Mouse (Mus musculus) kidney, adult 2 months (tissue): ENCODE measurements at regions not wholly inside any gene's neighbourhood (a gene's known extent, or its start where the extent isn't known, plus 50 kb on each side); places are given as distances from the start of the nearest gene placed in this dataset.

ENCODE experiments used
- CTCF ChIP-seq: fragments of 200-500 bp; conservative IDR thresholded peaks from 2 replicates; pipeline ENCODE4 v1.5.1; 2011; ENCODE audit warnings: low read depth, mild to moderate bottlenecking, control low read depth, low read length, moderate library complexity, mixed read lengths; ENCODE audit not compliant: insufficient read depth, insufficient read length
- POLR2A ChIP-seq: fragments of 200-500 bp; IDR thresholded peaks from one replicate; pipeline ENCODE4 v1.6.1; 2011; ENCODE audit warnings: low read depth, low read length, control low read depth

DNA sequence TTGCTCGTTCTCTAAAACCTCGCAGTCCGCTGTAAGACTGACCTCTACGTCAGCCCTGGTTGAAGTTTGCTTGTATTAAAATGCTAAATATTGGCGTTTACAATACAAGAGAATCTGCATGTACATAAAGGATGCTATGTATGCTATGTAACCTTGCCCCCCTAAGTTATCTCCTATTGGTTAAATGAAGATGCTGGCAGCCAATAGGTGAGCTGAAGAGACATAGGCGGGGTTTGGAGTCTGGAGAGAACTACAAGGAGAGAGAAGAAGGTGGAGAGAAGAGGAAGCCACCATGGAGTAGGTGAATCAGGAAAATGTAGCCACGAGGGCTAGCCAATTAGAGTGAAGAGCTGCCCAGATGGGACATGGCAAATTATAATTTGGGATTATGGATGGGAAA is 214.0 kb upstream of the Amigo2 start:
- TF ChIP-seq CTCF (no peak), POLR2A (no peak)
